Mouse (Mus musculus) heart, adult 8-10 months (tissue): ENCODE data around the gene Iqschfp. TPM values are rescaled to one million over a fixed set of nuclear protein-coding genes. Genes with fewer than 3 reads are reported as not detected.

Experiments
- DNase-seq: peaks from one replicate; pipeline ENCODE4 v3.0.0; 2022; ENCODE audit warnings: low spot score
- total RNA-seq, 4 experiments: library from RNA; stranded (reverse); gene quantifications; 2 replicates each; pipeline ENCODE4 v1.2.4; 2022

Iqschfp gene
- total RNA-seq, 4 experiments from 2014 or later, result not detected

GRCm38 (mm10) chr3:68525361-68525878 is 633.4 kb downstream of the Iqschfp start:
- DNase-seq, result no peak

GRCm38 (mm10) chr3:68526416-68526815 is 634.4 kb downstream of the Iqschfp start:
- no peak for DNase-seq

GRCm38 (mm10) chr3:68527182-68527581 is 635.1 kb downstream of the Iqschfp start:
- DNase-seq, result no peak

DNA sequence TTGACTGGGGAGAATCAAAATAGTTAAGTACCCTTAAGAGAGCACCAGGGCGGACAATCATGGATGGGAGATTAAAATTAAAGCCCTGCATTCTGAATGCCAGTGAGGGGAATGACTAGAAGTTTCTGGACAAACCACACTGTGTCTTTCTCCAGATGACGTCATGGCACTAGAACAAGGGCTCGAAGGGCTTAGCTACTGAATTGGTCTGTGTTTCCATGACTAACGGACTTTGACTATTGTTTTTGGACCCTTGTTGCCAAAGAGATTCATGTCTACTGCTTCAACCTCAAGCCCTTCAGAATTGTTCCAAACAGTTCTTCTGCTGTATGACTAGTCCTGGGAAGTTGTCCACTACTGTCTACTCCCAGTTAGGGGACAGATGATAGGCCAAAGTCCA is 639.9 kb downstream of the Iqschfp start:
- no peak for DNase-seq

DNA sequence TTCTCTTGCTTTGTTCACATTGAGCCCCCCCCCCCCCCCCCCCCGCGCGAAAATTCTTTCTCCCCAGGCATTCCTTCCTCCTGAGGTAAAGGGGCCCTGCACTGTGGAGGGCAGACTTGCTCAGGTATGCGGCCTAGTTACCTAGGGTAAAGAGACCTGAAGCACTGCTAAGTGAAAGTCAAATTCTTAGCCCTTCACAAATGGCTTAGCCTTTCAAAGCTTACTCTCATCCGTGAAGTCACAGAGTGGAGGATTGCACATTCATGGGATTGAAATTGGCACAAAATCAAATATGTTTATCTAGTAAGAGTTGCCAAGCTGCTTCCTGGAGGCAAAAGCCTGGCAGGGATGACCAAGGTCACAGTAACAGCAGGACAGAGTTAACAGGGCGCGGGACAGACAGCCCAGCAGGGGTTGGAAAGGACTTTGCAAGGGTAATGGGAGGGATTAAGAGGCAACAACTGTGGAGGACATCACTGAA is 642.6 kb downstream of the Iqschfp start:
- DNase-seq, result peak; percentile 32

GRCm38 (mm10) chr3:68535160-68535728 is 643.2 kb downstream of the Iqschfp start:
- DNase-seq, result no peak

GRCm38 (mm10) chr3:68536071-68536470 is 644.0 kb downstream of the Iqschfp start:
- DNase-seq, result no peak

GRCm38 (mm10) chr3:68541688-68542087 is 649.7 kb downstream of the Iqschfp start:
- no peak for DNase-seq

DNA sequence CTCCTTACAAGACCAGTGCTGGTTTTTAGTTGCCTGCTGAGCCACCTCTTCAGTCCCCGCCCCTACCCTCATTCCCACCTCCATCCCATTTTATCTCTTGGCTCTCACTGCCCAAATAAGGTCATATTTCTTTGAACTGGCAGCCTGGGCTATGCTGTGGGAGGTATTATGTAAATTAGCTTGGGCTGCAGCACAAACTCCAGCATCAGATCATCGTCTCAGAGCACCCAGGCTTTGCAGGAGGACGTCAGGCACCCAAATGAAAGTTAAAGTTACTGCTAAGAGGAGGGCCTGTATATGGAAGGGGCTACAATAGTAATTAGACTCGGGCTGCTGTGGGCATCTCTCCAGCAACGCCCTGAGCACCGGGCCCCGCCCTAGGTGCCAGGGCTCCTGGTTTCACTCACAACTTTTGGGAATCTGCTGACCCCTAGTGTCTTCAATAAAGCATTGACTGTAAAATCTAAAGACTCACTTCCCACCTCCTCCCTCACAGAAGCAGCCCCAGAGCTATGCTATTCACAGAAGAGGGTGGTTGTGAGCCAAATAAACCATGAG is 651.0 kb downstream of the Iqschfp start:
- peak; percentile 62 for DNase-seq

DNA sequence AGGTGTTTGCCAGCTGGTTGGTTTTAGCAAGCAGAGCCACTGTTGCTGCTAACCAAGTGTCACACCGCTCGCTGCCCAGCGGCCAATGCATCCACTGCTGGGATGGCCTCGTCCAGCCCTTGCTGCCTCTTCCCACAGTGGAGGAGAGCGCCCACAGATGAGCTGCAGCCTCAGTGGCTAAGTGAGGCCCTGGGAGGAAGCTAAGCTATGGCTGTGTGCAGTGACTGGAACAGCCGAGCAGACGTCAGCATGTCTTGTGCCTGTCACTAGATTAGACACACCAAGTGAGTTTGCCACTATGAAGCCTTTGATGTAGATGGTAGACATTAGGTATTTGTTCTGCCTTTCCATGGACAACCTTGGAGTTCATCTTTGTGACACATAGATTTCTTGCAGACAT is 652.8 kb downstream of the Iqschfp start:
- no peak for DNase-seq

GRCm38 (mm10) chr3:68545898-68546297 is 653.9 kb downstream of the Iqschfp start:
- DNase-seq, result no peak

GRCm38 (mm10) chr3:68555087-68555662 is 663.1 kb downstream of the Iqschfp start:
- no peak for DNase-seq

DNA sequence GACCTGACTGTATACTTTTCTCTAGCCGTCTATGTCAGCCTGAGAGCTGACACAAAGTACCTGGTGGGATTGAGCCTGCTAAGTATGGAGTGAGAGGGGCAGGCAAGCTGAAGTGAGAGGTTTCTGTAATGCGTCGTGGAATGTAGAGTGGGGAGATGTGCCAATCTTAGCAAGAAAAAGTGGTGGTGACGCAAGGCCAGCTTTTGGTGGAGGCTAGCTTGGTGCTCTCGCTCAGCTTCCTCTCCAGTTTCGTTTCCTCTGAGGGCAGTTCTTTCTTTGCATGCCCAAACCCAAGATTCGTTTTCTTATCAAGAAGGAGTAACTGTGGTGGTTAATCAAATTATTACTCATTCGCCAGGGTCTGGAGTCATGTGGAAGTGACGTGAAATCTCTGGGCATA is 664.9 kb downstream of the Iqschfp start:
- no peak for DNase-seq

- DNase-seq, result no peak
These were observed 666.7 kb downstream of the Iqschfp start for GRCm38 (mm10) chr3:68558744-68559143.

DNA sequence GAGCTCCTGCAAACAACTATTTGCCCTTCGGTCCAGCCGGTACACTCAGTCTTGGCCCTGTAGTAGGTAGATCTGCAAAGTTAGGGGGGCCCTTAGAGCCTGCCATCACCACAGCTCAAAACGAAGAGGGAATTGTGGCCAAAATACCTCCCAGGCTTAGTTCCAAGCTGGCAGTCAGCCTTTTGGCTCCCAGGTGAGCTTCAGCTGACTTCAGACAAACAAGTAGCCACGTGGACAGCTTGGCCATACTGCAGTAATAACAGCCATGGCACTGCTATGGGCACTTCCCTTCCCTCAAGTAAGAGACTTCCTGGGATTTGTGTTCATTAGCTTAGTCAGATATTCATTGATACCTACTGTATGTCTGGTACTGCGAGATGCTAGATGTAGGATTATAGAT is 668.0 kb downstream of the Iqschfp start:
- DNase-seq, result peak; percentile 52

- DNase-seq, result no peak
These were observed 670.8 kb downstream of the Iqschfp start for GRCm38 (mm10) chr3:68562838-68563237.

GRCm38 (mm10) chr3:68563922-68564321 is 671.9 kb downstream of the Iqschfp start:
- DNase-seq, result no peak

DNA sequence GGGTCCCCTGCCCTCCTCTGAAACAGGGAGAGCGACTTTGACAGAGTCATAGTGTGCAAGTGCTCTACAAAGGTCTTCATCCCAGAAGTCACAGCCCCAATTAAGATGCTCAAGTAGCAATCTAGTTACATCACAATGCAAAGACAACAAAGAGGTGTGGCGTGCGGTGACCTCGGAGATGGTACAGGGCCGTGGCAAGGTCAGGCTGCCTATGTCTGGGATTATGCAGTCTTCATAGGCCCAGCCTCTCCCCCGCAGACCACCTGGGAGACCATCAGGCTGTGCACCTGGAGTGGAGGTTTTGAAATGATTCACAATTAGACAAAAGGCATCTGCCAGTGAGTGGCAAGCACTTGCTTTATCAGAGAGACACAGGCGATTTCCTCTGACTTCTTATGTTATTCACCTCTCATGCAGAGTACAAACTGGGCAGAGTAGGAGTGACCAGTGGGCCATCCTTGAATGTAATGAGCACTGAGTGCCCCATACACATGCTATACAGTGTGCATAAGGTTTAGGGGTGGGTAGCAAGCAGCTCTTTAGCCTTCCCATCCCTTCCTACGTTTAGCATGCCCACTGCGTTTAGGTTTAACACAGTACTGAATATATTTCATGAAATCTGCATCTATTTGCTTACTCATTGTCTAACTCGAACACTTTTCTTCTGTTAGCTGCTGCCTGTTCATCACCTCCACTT is 673.1 kb downstream of the Iqschfp start:
- no peak for DNase-seq

DNA sequence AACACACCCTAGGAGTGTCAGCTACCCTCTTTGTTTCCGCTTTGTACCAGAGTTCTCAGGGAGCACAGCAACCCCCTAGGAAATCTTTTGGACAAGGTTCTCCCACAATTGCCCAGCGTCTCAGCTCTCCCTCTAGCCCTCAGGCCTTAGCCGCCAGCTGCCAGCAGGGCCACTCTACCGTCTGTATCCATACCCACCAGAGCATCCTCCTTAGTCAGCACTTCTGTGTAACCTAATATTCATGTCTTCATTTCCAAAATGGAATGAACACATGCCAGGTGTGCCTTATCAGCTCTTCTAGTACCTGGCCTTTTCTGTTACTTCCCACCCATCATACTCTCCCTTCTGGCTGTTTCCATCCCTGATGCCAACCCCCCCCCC is 673.6 kb downstream of the Iqschfp start:
- DNase-seq, result no peak

DNA sequence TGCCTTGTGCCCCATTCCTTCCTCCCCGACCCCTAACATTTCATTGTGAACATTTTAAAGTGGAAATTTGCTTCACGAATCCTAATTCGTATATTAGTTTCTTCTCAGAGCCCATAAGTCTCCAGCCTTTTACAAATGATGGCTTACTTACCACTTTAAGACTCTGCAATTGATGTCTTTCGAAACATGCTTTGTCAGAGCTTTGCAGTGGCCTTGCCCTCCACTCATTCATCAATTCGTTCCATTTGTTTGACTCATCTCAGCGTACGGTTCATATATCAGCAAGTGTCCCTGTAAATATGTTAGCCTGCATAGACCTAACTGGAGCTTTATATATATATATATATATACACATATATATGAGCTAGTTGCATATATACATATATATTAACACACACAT is 675.5 kb downstream of the Iqschfp start:
- DNase-seq, result no peak

DNA sequence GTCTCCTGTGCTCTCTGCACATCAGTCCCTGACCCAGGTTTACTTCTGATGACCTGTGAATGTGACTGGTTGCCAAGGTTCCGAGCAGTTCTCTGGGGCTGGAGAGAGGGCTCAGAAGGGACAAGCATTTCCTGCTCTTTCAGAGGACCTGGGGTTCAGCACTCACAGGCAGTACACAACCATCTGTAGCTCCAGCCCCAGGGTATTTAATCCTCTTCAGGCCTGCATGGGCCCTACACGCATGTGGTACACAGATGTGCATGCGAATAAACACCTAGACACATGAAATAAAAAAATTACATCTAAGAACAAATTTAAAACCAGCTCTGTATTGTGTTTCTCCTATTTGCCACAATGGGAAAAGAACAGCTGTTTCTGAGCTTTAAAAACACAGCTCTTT is 676.1 kb downstream of the Iqschfp start:
- no peak for DNase-seq

- no peak for DNase-seq
These were observed 676.7 kb downstream of the Iqschfp start for GRCm38 (mm10) chr3:68568716-68569115.

- no peak for DNase-seq
These were observed 678.3 kb downstream of the Iqschfp start for GRCm38 (mm10) chr3:68570319-68570718.
